Mouse (Mus musculus): Measurements from ENCODE around the gene Magix. TPM values are rescaled to one million over a fixed set of nuclear protein-coding genes. Genes with fewer than 3 reads are reported as not detected.
"Not testable (repeated sequence)": the region's sequence is repeated elsewhere in the genome, so short reads cannot be mapped to it uniquely, and the experiment has no call there.

Magix gene
- total RNA-seq (2021), result 10 to 100 TPM; 21.0 to 31.0 TPM
- long read RNA-seq, experiment 1, transcript Magix-201 (6 exons, 1,342 nt), result major isoform, 24 of 36 reads
- long read RNA-seq, experiment 1, partial matches to known transcripts, result 1 of 36 reads
- long read RNA-seq, experiment 1, other reads (novel, unspliced or antisense), result 11 of 36 reads
- long read RNA-seq, experiment 2, transcript Magix-201 (6 exons, 1,342 nt), result major isoform, 22 of 34 reads
- long read RNA-seq, experiment 2, partial matches to known transcripts, result 3 of 34 reads
- long read RNA-seq, experiment 2, other reads (novel, unspliced or antisense), result 9 of 34 reads

- TF ChIP-seq CTCF (IDR thresholded peaks at IDR 0.05), result no peak
- H3K27ac ChIP-seq, result peak within 1 kb of the TSS; percentile 90
- H3K4me3 ChIP-seq, result peak within 1 kb of the TSS; percentile 75
- intact Hi-C loops (cut with DNase I), result no loop called here
- peak; percentile 76 for DNase-seq
Observed at GRCm38 (mm10) chrX:7680864-7681263, at the start of gene Magix. Gene Magix, minus strand, starts transcription at chrX:7681251.

- Histone ChIP-seq H3K27ac (peak overlapping the region; percentile 77), H3K4me3 (peak overlapping the region; percentile 71)
- no peak for TF ChIP-seq CTCF (IDR thresholded peaks at IDR 0.05)
- intact Hi-C loops (cut with DNase I), result no loop called here
- DNase-seq, result no peak
Observed at GRCm38 (mm10) chrX:7728922-7729265, 47.8 kb upstream of the Magix start.

- Histone ChIP-seq H3K4me3 (peak within 1 kb of the TSS; percentile 71), H3K27ac (peak within 1 kb of the TSS; percentile 77)
- intact Hi-C loops (cut with DNase I), result no loop called here
- TF ChIP-seq CTCF (IDR thresholded peaks at IDR 0.05), result no peak
- peak; percentile 83 for DNase-seq
Observed at GRCm38 (mm10) chrX:7728215-7728921, 47.3 kb upstream of the Magix start, which contains the start of gene Praf2. Gene Praf2, plus strand, starts transcription at chrX:7728439.

- intact Hi-C loops (cut with DNase I), result no loop called here
Observed at GRCm38 (mm10) chrX:7727176-7727575, 46.1 kb upstream of the Magix start.

GRCm38 (mm10) chrX:7725841-7726240 is 44.8 kb upstream of the Magix start:
- Histone ChIP-seq H3K27ac (no peak overlapping the region), H3K4me3 (no peak overlapping the region)
- intact Hi-C loops (cut with DNase I), result no loop called here
- TF ChIP-seq CTCF (IDR thresholded peaks at IDR 0.05), result no peak
- DNase-seq, result no peak

More at GRCm38 (mm10) chrX:7727176-7727575, 46.1 kb upstream of the Magix start:
- DNase-seq, result no peak
- H3K4me3 ChIP-seq, result no peak overlapping the region
- H3K27ac ChIP-seq, result no peak overlapping the region
- TF ChIP-seq CTCF (IDR thresholded peaks at IDR 0.05), result no peak

- intact Hi-C loops (cut with DNase I), result no loop called here
- H3K4me3 ChIP-seq, result no peak overlapping the region
- no peak for DNase-seq
- H3K27ac ChIP-seq, result no peak overlapping the region
- TF ChIP-seq CTCF (IDR thresholded peaks at IDR 0.05), result no peak
Observed at GRCm38 (mm10) chrX:7724135-7724534, 43.1 kb upstream of the Magix start.

- intact Hi-C loops (cut with DNase I), result no loop called here
- TF ChIP-seq CTCF (IDR thresholded peaks at IDR 0.05), result no peak
- peak overlapping the region; percentile 87 for H3K4me3 ChIP-seq
- H3K27ac ChIP-seq, result peak overlapping the region; percentile 97
- DNase-seq, result no peak
Observed at GRCm38 (mm10) chrX:7722691-7723090, 41.6 kb upstream of the Magix start.

- intact Hi-C loops (cut with DNase I), result no loop called here
- TF ChIP-seq CTCF (IDR thresholded peaks at IDR 0.05), result no peak
- Histone ChIP-seq H3K27ac (peak overlapping the region; percentile 97), H3K4me3 (peak overlapping the region; percentile 87)
- no peak for DNase-seq
Observed at GRCm38 (mm10) chrX:7722282-7722611, 41.2 kb upstream of the Magix start.

- Histone ChIP-seq H3K27ac (peak within 1 kb of the TSS; percentile 97), H3K4me3 (peak within 1 kb of the TSS; percentile 87)
- TF ChIP-seq CTCF (IDR thresholded peaks at IDR 0.05), result no peak
- intact Hi-C loops (cut with DNase I), result no loop called here
- DNase-seq, result peak; percentile 75
Observed at GRCm38 (mm10) chrX:7721514-7722281, 40.6 kb upstream of the Magix start, which contains the start of gene Gm45208. Gene Gm45208, plus strand, starts transcription at chrX:7722245.

GRCm38 (mm10) chrX:7716058-7716457 is 35.0 kb upstream of the Magix start:
- intact Hi-C loops (cut with DNase I); H3K27ac ChIP-seq; DNase-seq; H3K4me3 ChIP-seq: not testable (repeated sequence)
- TF ChIP-seq CTCF (IDR thresholded peaks at IDR 0.05), result peak; percentile 22; the same call in 1 of the 2 replicates

- intact Hi-C loops (cut with DNase I), result not testable (repeated sequence)
- Histone ChIP-seq H3K27ac (peak within 1 kb of the TSS; percentile 90), H3K4me3 (peak within 1 kb of the TSS; percentile 70)
- peak; percentile 95 for DNase-seq
Observed at GRCm38 (mm10) chrX:7714135-7714899, 33.3 kb upstream of the Magix start, which contains the start of gene Wdr45. Gene Wdr45, plus strand, starts transcription at chrX:7714333.

GRCm38 (mm10) chrX:7713764-7714134 is 32.7 kb upstream of the Magix start:
- intact Hi-C loops (cut with DNase I); DNase-seq: not testable (repeated sequence)
- H3K4me3 ChIP-seq, result peak overlapping the region; percentile 70
- H3K27ac ChIP-seq, result peak overlapping the region; percentile 78
